Mouse (Mus musculus) cerebellum, adult 11 months (tissue): ENCODE data around the gene Adam12.

Experiments used
- DNase-seq: peaks from one replicate; pipeline ENCODE4 v3.0.0; 2022

Adam12 gene

GRCm38 (mm10) chr7:134224741-134225612 is 7.0 kb downstream of the Adam12 start:
- DNase-seq: peak; percentile 12

DNA sequence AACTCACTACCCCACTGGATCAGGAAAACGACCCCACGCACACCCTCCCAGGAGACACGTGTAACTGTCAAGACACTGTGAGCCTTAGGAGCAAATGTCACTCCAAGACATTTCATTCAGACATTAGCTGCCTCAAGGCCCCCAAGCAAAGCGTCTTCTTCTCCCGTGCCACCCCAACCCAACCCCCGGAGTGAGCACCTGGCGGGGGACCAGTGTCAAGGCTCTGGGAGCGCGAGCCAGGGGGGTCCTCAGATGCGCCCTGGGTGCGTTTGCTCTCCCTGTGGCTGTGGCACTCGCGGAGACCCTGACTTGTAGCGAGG is 7.6 kb downstream of the Adam12 start:
- no peak for DNase-seq

DNA sequence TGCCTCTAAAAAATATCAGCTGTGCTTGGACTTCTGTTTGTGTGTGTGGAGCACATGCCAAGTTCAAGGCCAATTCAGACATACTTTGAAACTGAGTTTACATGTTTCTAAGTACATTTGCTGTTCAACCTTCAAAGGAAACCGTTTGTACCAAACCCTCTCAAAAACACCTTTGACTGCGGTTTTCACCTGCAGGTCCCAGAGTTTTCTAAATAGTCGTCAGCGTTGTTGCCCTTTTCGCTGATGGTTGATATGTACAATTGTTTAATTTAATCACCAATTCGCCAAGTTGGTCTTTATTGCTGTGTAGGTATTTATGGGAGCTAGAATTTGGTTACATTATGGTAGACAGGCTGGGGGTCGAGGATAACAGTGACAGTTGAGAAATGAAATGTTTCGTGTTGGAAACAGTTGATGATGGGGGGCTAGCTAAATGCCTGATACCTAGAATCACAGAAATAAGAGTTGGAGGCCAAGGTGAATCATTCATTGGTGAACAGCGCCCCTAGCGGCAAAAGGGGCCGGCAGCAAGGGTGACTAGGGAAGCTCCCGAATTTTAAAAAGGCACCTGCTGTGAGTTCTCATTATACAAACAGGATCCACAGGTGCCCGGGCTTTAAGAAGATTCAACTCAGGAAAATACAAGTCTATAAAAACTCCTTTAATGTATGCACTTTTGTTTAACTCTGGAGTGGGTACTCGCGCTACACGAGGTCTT is 8.3 kb downstream of the Adam12 start:
- DNase-seq: peak; percentile 41

DNA sequence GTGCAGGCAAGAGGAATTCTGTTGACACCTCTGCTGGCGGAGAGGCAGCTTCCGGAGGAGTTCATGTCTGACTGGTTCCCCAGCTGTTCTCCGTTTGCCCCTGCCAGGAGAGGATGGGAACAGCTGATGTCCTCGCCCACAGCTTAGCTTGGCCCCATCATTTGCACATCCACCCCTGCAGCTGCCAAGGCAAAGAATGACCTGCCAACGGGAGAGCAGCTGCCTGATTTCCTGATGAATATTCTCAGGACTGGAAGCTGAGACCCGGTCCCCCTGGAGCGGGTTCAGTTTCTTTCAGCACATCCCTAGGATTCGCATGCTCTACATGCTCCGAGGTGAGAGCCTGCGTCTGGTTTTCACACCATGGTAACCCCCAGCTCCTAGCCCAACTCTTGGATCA is 24.0 kb downstream of the Adam12 start:
- DNase-seq: no peak

- no peak for DNase-seq
Measured at GRCm38 (mm10) chr7:134193089-134193488, 38.9 kb downstream of the Adam12 start.

- no peak for DNase-seq
Measured at GRCm38 (mm10) chr7:134190101-134190500, 41.8 kb downstream of the Adam12 start.

GRCm38 (mm10) chr7:134188565-134188964 is 43.4 kb downstream of the Adam12 start:
- no peak for DNase-seq

DNA sequence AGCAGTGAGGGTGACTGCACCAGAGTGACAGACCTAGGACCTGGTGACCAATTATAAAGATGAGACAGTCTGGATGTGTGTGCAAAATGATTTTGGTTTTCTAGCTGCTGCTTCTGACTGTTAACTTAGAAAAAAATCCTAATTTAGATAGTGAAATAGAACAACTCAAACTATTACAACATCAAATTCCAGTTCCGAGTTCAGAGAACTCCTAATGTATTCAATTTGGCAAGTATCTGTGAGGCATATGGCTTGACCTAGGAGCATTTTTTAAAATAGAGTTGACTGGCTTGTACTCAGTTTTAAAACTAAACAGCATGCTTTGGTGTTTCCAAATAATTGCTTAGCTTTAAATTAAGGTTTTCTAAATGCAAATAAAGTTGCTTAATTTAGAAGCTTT is 44.0 kb downstream of the Adam12 start:
- DNase-seq: no peak

DNA sequence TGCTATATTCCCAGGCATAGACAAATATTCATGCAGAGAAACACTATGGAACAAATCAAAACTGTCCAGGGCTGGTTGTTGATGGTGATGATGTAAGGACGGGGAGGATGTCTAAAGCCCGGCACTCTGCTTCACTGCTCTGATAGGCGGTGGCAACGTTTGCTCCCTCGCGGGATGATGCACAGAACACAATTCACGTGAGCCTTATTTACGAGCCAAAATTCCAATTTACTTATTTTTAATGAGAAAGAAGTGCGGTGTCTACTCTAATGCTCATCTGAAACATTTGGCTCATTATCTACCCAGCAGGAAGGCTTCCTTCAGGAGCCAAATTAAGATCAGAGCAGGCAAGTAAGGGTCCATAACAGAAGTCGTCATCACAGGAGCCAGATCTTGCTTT is 45.4 kb downstream of the Adam12 start:
- no peak for DNase-seq

GRCm38 (mm10) chr7:134185751-134186150 is 46.2 kb downstream of the Adam12 start:
- DNase-seq: no peak

GRCm38 (mm10) chr7:134181717-134182116 is 50.2 kb downstream of the Adam12 start:
- no peak for DNase-seq

DNA sequence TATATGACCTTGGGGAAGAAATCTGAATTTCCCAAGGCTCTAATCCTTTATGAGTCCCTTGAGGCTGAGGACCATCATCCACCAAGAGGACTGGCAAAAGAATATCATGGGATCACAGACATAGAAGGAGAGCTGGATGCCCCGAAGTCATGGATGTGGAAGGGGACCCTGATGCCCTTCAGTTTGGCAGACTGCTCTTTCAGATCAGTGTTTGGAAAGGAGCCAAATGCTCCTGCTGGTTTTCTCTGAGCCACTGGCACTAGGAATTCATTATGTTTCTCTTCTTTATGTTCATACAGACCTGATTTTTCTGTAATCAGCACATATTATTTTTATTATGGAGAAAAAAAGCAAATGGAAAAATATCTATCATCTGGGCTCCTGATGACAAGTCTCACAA is 50.9 kb downstream of the Adam12 start:
- no peak for DNase-seq

GRCm38 (mm10) chr7:134177051-134177450 is 54.9 kb downstream of the Adam12 start:
- no peak for DNase-seq

DNA sequence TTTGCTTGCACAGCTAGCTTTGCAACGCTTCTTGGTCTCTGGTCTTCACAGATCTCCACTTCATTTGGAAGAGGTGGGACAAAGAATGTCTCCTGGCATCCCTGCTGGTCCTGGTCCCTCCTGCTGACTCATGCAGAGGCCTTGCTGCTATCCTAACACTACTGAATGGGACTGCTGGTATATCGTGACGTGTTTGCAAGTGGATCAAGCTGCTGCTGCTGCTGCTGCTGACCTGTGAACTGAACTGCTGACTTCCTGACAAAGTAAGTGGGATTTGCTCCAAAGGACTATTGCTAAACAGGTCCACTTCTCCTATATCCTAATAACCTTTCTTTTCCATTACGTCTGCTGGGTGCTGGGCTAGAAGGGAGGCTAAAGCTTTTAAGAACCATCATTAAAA is 56.7 kb downstream of the Adam12 start:
- no peak for DNase-seq

- no peak for DNase-seq
Measured at GRCm38 (mm10) chr7:134173442-134174090, 58.4 kb downstream of the Adam12 start.

GRCm38 (mm10) chr7:134170180-134170910 is 61.6 kb downstream of the Adam12 start:
- DNase-seq: no peak

- no peak for DNase-seq
Measured at GRCm38 (mm10) chr7:134169780-134170179, 62.2 kb downstream of the Adam12 start.

- DNase-seq: no peak
Measured at GRCm38 (mm10) chr7:134167586-134167985, 64.4 kb downstream of the Adam12 start.

DNA sequence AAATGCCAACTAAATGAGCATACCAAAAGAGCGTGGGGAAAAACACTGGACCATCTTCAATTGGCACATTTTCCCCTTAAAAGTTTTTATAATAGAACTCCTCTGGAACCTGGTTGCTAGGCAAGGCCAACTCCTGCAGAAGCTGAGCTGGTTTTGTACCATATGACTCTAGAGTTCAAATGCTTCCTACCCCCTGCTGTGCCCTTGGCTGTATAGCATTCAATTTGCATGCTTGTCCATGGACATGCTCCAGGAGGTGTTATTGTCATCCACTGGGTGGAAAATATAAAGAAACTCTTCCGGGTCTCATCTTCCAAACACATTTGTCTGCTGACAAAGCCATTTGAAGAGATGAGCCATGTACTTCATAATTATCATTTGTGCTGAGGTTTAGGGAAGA is 68.2 kb downstream of the Adam12 start:
- no peak for DNase-seq

DNA sequence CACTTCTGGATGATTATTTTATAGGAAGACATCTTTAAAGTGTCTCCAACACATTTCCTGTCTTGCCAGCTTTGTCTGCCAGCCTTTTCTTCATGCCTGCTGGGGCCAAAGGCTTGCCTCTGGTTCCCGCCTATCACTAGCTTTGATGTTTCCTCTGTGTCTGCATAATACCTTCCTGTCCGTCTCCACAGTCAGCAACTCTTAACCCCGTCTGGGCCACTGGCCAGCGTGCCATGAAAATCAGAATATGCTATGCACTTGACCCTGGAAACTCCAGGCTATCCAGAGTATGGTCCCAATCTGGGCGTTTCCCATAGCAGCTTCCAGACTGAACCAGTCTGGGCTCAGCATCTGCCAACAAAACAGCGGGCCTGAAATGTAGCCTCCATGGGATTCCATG is 69.1 kb downstream of the Adam12 start:
- no peak for DNase-seq

- no peak for DNase-seq
Measured at GRCm38 (mm10) chr7:134159608-134160007, 72.3 kb downstream of the Adam12 start.

- no peak for DNase-seq
Measured at GRCm38 (mm10) chr7:134151330-134151729, 80.6 kb downstream of the Adam12 start.

DNA sequence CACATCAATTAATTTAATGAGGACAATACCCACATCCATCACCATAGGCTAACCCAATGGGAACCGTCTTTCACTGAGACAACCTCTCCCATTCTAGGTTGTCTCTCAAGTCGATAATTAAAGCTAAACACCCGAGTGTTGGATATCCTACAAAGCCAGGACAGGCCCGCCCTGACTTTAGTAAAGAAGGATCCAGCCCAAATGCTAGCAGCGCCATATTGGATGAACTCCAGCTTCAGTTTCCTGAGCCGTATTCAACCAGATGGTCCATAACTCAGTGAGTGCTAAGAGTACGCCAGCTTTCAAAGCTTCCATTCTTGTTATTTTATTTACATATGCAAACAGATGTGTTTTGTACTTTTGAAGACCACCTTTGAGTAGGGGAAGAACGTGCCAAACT is 81.6 kb downstream of the Adam12 start:
- DNase-seq: no peak
